Mouse (Mus musculus): ENCODE results near the gene Zfyve21.

DNA sequence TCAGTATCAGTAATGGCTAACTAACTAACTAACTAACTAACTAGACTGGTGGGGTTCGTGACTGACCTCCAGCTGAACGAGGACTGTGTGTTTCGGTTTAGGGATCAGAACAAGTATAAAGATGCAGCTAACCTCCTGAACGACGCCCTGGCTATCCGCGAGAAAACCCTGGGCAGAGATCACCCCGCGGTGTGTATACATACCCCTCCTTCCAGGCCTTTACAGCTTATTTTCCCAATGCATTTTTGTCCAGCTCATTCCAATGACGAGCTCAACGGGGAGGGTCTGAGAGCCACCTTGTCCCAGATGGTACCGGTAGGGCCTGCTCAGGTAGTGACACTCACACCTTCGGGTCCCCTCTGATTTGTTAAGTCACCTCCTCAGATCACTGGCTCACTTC is 36.1 kb upstream of the Zfyve21 start:
- TF ChIP-seq CTCF (IDR thresholded peaks at IDR 0.05; ENCODE audit: low read depth) (no peak), EP300 (IDR thresholded peaks at IDR 0.05; ENCODE audit: low read depth) (no peak)

Data from liver, postnatal 0 days (tissue).